Mouse (Mus musculus) frontal cortex, postnatal 36 days (tissue): ENCODE data around the gene Pten.
"Not testable (repeated sequence)": the region's sequence is repeated elsewhere in the genome, so short reads cannot be mapped to it uniquely, and the experiment has no call there.

Source experiments
- DNase-seq, 2 experiments: peaks; one replicate each; pipeline ENCODE4 v3.0.0; 2022; ENCODE audit warnings: low spot score in 2 of 2

Gene Pten

DNA sequence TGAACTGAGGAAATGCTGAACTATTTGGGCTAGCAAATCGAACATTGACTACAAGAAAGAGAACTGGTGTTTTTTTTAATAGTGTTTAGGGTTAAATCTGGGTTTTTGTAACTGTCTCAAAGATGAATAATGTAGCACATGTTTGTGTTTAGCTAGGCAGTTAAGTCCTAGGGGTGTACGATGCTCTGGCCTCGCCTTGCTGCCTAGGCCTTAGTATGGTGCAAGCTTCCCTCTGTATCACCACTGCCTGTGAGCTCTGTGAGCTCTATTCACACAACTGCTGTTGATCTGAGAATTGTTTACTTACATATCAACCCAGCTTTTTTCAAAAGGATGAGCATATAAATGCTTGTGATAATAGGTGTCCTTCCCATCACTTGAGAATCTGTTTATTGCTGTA, 51.8 kb downstream of the Pten start:
- DNase-seq = no peak

DNA sequence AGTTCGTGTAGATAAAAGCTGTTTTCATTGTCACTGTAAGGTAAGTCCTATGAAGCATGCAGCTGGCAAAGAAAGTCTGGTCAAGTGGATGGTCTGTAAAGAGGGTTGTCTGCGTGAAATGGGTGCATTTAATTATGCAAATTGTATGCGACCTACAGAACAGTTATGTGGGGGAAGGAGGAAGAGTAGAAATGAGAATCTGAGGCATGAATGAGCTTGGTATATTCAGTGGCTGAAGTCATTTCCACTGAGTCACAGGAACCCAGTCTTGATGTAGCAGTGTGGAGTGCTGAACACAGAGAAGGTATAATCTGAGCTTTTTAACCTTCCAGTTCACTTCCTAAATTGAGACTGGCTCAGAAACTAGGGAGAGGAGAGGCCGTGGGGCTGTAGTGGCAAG, 61.5 kb downstream of the Pten start:
- no peak for DNase-seq

DNA sequence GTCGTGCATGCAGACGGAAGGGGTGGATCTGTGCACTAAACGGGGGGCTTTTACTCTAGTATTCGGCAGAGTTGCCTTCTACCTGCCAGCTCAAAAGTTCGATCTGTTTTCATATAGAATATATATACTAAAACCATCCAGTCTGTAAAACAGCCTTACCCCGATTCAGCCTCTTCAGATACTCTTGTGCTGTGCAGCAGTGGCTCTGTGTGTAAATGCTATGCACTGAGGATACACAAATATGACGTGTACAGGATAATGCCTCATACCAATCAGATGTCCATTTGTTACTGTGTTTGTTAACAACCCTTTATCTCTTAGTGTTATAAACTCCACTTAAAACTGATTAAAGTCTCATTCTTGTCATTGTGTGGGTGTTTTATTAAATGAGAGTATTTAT, 65.7 kb downstream of the Pten start:
- DNase-seq = not testable (repeated sequence)

DNA sequence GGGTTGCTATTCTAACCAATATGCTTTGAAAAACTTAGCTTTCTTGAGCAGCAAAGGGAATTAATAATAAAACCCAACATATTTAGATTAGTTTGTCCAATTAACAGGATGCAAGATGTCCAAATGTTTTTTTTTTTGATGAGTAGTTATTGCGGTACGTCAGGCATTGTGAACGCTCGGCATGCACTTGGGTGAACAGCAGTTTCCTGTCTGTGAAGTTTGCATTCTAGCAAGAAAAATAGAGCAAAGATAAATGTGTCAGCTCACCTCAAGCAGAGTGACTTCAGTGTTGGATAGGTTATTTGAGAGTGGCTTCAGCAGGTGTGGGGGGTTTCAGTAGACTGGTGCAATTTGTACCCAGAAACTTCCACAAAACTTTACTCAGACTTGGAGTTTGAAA, 69.3 kb downstream of the Pten start:
- no peak for DNase-seq

DNA sequence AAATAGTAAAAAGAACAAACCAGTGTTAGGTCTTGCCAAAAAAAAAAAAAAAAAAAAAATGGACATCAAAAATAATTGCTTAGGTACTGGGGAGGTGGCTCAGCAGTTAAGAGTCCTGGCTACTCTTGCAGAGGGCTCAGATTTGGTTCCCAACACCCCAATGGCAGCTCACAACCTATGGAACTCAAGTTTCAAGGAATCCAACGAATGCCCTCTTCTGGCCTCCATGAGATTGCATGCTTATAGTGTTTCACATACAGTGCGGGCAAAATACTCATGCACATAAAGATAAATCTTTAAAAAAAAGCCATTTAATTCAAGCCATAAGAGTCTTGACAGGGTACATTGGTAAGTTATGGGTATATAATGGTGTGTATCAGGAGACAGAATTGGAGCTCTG, 72.6 kb downstream of the Pten start:
- DNase-seq = no peak

DNA sequence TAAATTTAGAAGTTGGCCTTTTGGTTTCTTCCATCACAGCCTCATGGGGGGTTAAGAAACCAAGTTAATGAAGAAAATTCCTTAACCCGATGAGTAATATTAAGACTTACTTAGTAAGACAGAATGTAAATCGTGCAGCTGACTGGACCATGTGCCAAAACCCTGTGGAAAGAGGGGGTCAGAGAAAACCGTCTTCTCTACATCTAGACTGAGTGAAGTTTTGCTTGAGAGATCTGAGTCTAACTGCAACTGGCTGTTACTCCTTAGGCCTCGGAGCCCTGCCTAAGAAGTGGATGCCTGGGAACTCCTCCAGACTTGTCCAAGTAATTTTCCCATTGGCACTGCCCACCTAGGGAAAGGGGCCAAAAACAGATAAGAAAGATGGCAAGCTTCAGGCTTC, 74.0 kb downstream of the Pten start:
- no peak for DNase-seq

DNA sequence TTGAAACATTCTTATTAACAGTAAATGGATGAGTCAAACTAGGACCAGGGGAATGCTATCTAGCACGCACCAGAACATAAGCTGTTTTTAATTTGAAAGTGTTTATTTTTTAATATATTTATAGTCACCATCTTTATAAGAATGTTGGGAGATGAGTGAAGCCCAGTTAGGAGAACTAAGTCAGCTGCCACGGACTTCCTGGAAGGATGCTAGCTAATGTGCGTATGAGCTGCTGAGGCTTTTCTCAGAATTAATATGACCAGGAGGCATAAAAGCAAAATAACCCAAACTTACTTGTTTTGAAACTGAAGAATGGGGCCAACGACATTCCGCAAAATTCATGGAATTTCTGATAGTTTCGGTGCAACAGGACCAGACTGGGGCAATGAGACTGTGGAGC, 83.2 kb downstream of the Pten start:
- DNase-seq = no peak

DNA sequence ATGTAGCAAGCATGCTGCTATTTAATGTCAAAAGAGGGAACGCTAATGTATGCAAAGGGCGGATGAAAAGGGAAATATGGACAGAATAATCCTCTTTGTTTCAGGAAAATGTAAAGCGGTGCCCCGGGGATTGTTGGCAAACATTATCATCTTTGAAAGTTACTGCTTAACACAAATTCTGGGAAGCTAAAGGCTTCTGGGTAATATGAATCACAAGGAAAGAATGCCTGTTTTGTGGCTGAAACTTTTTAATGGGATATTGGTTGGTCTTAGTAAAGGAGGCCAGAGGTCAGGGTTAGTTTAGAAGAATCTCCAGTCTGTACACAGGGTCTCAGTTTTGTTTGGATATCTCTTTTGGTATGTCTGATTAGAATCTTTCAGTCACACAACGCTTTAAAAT, 87.2 kb downstream of the Pten start:
- no peak for DNase-seq

DNA sequence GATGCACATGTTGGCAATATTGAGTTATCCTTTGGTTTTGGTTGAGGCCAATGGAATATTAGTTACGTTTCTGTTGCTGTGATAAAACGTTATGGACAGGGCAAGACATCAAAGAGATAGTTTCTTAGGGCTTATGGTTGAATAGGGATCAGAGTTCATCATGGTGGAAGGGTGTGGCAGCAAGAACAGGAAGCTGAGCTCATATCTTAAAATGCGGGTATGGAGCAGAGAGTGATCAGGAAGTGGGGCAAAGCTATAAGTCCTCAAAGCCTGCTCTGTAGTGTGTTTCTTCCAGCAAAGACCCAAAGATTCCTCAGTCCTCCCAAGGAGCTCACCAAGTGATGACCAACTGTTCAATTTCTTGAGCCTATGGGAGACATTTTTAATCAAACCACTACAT, 90.7 kb downstream of the Pten start:
- DNase-seq = no peak

DNA sequence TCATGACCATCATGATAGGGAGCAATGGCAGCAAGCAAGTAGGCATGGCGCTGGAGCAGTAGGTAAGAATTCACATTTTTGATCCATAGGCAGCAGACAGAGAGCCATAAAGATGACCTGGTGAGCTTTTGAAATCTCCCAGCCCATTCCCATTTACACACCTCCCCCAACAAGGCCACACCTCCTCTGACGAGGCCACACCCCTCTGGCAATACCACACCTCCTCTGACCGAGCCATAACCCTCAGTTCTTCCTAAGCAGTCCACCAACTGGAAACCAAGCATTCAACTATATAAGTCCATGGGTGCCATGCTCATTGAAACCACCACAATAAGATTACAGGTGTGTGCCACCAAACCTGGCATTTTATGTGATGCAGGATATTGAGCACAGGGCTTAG, 95.0 kb downstream of the Pten start:
- no peak for DNase-seq

DNA sequence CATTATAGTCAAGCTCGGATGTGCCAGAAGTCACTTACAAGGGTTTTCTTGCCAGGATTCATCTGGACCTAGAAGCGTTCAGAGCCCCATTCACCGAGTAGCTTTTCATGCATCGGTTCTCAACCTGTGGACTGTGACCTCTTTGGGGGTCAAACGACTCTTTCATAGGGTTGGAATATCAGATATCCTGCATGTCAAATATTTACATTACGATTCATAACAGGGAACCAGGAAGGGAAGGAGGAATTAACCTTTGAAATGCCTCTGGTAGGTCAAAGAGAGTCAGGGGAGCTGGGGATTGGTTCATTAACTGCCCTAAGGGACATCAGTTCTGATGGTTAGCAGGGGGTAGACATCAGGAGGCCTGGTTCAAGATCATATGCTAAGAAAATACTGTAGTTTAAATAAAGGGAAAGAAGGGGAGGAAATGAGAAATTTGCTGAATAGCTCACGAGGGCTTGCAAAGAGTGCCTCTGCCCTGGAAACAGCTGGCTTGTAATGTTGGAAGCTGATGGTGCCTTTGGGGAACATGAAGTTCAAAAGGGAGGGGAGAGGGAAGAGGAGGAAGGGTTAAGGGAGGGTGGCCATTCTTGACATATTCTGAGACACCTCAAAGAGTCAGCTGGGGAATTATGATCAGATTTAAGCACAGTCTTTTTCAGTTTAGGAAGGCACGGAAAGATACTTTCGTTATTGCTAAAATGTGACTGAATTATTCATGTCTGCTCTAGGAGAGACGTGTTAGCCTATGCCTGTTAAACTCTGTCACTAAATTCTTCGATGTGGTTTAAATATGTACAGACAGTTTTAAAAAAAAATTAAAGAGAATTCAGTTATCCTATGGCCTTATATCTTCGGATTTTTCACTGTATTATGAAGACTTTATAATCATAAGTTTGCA, 104.6 kb downstream of the Pten start:
- DNase-seq = no peak

DNA sequence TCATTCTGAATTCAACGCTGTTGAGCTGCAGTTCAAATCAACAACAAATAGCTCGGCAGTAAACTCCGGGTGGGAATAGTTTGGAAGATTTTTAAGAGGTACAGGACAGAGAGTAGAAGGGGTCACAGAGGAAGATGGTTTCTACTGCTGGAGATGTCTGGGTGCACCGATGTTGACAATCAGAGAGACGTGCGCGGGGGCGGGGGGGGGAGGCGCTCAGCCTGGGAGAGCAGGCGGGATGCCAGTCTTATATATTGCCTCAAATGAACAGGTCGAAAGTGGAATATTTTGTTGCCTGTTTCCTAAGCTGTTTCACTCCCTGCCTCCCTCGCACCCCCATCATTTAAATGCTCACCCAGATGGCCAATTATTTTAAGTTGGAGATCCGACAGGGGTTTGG, 109.5 kb downstream of the Pten start:
- no peak for DNase-seq

DNA sequence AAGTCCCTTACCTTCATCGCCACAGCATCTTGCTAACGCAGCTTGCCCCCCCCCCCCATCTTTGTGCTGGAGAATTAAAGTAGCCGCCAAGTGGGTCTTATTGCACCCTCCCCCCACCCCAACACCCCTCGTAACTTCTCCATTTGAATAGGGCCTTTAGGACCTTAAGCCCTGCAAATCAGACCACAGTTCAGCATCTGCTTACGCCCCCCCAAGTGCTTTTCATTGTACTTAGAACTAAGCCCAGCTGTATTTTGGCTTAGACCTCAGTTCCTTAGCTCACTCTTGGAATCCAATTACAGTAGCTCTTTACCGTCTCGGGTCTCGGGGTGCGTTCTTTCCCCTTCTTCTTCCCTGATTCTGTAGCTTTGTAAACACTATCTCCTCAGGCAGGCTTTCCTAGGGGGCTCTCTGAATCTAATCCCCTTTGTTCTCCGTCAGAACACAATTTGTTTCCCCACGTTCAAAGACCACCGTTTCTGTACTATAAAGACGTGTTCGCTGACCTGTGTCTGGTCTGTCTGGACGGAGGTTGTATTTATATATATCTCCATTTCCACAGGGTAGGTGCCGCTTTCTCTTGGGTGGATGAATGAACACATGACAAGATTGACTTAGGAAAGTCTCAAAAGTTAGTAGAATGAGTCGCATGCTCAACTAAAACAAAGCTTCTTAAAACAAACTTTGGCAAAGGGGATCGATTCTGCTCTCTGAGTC, 110.0 kb downstream of the Pten start:
- DNase-seq = no peak

DNA sequence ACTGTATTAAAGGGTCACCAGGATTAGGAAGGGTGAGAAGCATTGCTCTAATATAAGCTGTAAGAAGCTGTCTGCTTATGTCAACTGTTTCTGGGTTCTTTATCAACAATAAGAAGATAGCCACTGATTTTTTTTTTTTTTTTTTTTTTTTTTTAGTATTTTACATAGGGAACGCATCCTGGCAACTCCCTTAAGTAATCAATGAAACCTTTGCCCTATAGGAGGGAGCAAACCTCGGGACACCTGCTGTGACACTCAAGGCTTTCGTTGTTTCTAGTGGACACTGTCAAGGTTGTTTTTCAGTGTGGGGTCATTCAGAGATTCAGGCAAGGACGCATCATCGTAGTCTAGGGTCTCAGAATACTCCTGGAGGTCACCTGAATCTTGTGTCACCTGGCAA, 111.3 kb downstream of the Pten start:
- DNase-seq = no peak

DNA sequence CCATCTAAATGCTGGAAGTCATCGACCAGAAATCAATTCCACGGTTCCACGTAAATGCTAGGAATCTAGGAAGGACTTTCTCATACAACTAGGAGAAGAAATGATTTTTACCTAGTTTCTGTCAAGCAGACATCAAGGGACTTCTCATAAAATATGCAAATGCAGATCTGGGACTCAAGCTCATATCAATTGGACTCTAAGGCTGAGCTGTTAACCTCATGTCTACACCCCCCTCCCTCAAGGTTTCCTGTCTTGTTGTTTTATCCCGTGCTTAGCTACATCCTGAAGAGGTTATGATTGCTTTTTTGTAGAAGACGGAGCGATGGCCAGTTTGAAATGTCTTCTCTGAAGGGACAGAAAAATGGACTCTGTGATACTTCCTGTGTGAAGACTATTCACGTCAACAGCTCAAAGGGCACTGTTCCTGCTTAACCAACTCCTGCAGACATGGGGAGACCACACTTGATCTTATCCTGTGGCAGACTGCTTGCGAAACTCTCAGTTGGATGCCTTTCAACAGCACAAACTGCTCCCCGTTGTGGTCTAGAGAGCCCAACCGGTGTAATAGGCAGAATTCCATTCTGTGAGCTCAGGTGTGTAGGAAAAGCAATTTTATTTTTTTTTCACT, 111.9 kb downstream of the Pten start:
- no peak for DNase-seq

DNA sequence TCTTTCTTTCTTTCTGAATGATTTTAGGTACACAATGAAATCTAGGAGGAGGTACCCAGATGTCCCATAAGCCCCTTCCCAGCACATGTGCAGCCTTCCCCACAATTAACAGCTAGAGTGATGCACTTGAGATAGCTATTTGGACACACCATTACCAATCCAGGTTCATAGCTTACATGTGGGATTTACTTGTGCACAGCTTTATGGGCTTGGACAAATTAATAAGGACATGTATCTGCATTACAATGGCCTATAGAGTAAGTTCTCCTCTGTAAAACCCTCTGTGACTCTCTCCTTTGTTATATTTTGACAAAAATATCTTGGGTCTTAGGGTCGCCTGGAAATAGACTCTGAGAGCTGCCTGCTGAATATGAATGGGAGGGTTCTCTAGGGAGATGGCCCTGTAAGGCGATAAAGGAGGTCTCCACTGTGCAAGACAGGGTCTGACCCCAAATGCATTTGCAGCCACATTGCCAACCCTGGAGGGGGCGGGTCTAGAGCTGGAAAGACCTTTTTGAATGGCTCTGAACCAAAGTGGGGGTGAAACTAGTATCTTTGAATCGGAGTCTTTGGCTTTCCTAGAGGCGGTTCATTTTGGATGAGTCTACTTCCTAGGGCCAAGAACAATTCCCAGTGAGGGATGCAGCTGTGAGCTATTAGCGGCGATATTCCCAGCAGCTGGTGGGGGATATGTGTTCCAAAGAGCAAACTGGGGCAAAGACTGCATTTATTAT, 116.8 kb downstream of the Pten start:
- no peak for DNase-seq
